Mouse (Mus musculus) kidney, adult 2 months (tissue): ENCODE measurements at regions not wholly inside any gene's neighbourhood (a gene's known extent, or its start where the extent isn't known, plus 50 kb on each side); places are given as distances from the start of the nearest gene placed in this dataset.

Experiments used
- DNase-seq: peaks from one replicate; pipeline ENCODE4 v3.0.0; 2021
- H3K27ac ChIP-seq: fragments of 200-500 bp; 2 replicates; pipeline ENCODE4 v1.5.1; 2012; ENCODE audit warnings: low read depth, low read length, control low read depth, inconsistent platforms; ENCODE audit not compliant: insufficient read depth
- H3K27me3 ChIP-seq: fragments of 200-500 bp; replicated peaks from 2 replicates; pipeline ENCODE4 v1.6.1; 2012; ENCODE audit warnings: mild to moderate bottlenecking, moderate library complexity, low read length, inconsistent platforms; ENCODE audit not compliant: control insufficient read depth, insufficient read depth
- H3K36me3 ChIP-seq: fragments of 200-500 bp; 2 replicates; pipeline ENCODE4 v1.6.1; 2012; ENCODE audit warnings: mild to moderate bottlenecking, moderate library complexity, low read length, inconsistent platforms; ENCODE audit not compliant: control insufficient read depth, insufficient read depth
- H3K4me1 ChIP-seq: fragments of 200-500 bp; 2 replicates; pipeline ENCODE4 v1.6.1; 2011; ENCODE audit warnings: low read length; ENCODE audit not compliant: control insufficient read depth, insufficient read depth
- H3K4me3 ChIP-seq: fragments of 200-500 bp; 2 replicates; pipeline ENCODE4 v1.5.1; 2011; ENCODE audit warnings: mild to moderate bottlenecking, low read depth, low read length, control low read depth; ENCODE audit not compliant: insufficient read depth
- CTCF ChIP-seq: fragments of 200-500 bp; conservative IDR thresholded peaks from 2 replicates; pipeline ENCODE4 v1.5.1; 2011; ENCODE audit warnings: low read depth, mild to moderate bottlenecking, control low read depth, low read length, moderate library complexity, mixed read lengths; ENCODE audit not compliant: insufficient read depth, insufficient read length
- POLR2A ChIP-seq: fragments of 200-500 bp; IDR thresholded peaks from one replicate; pipeline ENCODE4 v1.6.1; 2011; ENCODE audit warnings: low read depth, low read length, control low read depth
- WGBS: fragments of 180-500 bp; shearing (Covaris S2); methylation state at CpG from one replicate; pipeline ENCODE4 v1.1.7; 2018; 5-methylcytosine and 5-hydroxymethylcytosine counted together

GRCm38 (mm10) chr17:3782156-3782555 is 86.1 kb upstream of the Nox3 start:
- 70% methylated on average over 1 of the region's 1 CpGs for WGBS
- H3K4me1 ChIP-seq = no peaks in the 10 kb centered on the region
- H3K27ac ChIP-seq = no peak overlapping the region
- no peaks in the 10 kb centered on the region for H3K27me3 ChIP-seq
- TF ChIP-seq POLR2A (no peak), CTCF (no peak)
- no peak overlapping the region for H3K4me3 ChIP-seq
- no peak for DNase-seq
- no peaks in the 10 kb centered on the region for H3K36me3 ChIP-seq

GRCm38 (mm10) chr17:3777691-3778090 is 81.6 kb upstream of the Nox3 start:
- TF ChIP-seq POLR2A (no peak), CTCF (no peak)
- Histone ChIP-seq H3K27me3 (no peaks in the 10 kb centered on the region; the same call in 1 of the 2 replicates), H3K4me3 (no peak overlapping the region)

GRCm38 (mm10) chr17:3747808-3748335 is 51.8 kb upstream of the Nox3 start:
- Histone ChIP-seq H3K27me3 (no peaks in the 10 kb centered on the region), H3K27ac (no peak overlapping the region), H3K4me3 (no peak overlapping the region), H3K4me1 (no peaks in the 10 kb centered on the region), H3K36me3 (no peaks in the 10 kb centered on the region)
- WGBS = 71% methylated on average over 8 of the region's 8 CpGs
- no peak for TF ChIP-seq POLR2A
- no peak for TF ChIP-seq CTCF
- no peak for DNase-seq

More at GRCm38 (mm10) chr17:3777691-3778090, 81.6 kb upstream of the Nox3 start:
- DNase-seq = peak; percentile 58
- Histone ChIP-seq H3K4me1 (no peaks in the 10 kb centered on the region), H3K36me3 (no peaks in the 10 kb centered on the region), H3K27ac (no peak overlapping the region)
